Mouse (Mus musculus) ovary, adult 18-20 months (tissue): ENCODE measurements around the gene Nfe2l1.

ENCODE experiments used
- DNase-seq: peaks from one replicate; pipeline ENCODE4 v3.0.0; 2022; ENCODE audit warnings: low spot score, mixed read lengths

The Nfe2l1 gene

DNA sequence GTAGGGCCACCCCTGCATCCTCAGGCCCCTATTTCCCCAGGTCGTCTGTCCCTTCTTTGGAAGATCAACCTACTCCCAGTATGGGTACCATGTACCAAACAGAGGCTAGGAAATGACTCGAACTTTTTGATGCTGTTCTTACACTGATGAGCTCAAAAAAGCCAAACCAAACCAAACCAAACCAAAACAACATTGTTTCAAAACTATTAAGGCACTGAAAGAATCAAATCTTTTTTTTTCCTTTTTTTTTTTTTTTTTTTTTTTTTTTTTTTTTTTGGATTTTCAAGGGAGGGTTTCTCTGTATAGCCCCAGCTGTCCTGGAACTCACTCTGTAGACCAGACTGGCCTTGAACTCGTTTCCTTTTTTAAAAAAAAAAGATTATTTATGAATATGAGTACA lies 13.9 kb upstream of the Nfe2l1 start:
- DNase-seq, result no peak

DNA sequence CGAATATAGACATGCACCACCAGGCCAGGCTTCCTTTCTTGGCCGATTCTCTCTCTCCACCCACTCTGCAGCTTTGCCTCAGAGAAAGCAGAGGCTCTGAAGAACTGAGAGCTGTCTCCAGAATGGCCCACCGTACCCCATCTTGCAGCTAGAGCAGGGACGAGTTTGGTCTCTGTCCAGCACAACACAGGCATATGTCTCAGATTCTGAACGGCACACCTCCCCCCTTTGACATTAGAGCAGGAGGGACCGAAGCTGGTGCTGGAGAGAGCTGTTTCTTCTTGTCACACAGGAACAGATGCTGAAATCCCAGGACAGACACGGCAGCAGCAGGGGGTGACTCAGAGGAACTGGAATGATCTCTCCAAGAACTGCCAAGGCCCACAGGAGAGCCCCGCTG lies 10.5 kb upstream of the Nfe2l1 start:
- no peak for DNase-seq

- no peak for DNase-seq
Observed at GRCm38 (mm10) chr11:96839877-96840276, 10.1 kb upstream of the Nfe2l1 start.

- DNase-seq, result no peak
Observed at GRCm38 (mm10) chr11:96839428-96839827, 9.7 kb upstream of the Nfe2l1 start.

DNA sequence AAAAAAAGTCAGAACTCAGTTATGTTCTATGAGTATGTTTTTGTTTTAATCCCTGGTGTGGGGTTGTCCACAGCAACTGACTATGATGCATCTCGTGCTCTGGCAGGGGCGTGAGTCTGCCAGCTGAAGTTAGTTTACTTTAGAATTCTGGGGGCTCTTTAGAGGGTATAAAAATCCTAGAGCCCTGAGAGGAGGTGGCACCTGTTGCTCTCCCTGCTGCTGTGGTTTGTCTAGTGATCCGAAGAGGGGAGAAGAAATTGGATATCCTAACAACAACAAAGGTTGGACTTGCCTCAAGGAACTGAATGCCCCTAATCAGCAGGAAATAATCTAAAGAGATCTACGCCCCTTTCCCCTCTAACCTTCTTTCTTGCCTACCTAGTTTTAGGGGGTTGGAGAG lies 8.6 kb upstream of the Nfe2l1 start:
- no peak for DNase-seq

DNA sequence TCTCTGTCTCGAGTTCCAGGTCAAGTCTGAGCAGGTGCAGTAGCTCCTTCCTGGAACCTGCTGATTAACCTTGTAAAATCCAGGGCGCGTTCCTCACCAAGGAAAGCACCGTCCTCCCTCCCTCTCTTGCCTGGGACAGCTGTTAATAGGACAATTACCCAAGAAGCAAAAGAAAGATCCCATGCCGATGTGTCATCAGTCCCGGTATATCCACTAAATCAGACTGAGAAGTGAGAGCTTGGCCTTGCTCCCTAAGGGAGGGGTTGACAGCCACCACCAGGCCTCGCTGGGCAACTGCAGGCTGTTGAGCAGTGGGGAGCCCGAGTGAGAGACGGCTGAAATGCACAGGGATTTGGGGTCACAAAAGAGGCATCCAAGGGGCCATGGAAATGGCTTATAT lies 7.5 kb upstream of the Nfe2l1 start:
- DNase-seq, result no peak

DNA sequence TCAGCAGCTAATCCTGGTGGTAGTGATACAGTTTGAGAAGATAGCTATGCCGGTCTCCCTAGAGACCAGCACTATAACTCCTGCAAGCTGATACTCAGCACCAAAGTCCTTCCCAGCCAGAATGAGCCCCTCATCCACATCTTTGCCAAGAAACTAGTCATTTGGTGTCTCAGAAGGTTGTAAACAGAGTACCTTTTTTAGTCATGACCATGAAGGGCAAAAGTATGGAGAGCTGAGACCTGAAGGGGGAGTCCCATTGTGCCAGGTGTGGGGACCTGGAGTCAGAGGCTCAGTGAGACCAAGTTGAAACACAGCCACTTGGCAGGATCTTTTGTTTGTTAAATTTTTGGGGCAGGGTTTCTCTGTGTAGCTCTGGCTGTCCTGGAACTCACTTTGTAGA lies 4.4 kb upstream of the Nfe2l1 start:
- no peak for DNase-seq

- DNase-seq, result no peak
Observed at GRCm38 (mm10) chr11:96832973-96833372, 3.2 kb upstream of the Nfe2l1 start.

- no peak for DNase-seq
Observed at GRCm38 (mm10) chr11:96832541-96832940, 2.8 kb upstream of the Nfe2l1 start.

DNA sequence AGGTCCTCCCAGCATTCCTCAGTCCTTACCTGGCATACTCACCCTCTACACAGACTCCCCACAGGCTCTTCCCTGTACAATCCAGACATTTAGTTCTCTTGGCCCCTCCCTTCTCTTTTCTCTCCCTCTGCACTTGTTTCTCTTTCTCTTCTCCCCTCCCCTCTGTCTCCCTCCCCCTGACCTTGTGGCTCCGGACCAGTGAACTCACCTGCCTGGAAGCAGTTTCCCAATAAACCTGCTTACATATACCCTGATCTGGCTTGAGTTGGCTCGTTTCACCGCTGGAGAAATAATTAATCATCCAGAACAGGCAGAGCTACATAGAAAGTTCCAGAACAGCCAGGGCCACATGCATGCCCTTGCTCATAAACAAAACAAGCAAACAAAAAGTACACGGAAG lies 1.7 kb upstream of the Nfe2l1 start:
- no peak for DNase-seq

GRCm38 (mm10) chr11:96830539-96831216 lies 910 bp upstream of the Nfe2l1 start:
- DNase-seq, result no peak

GRCm38 (mm10) chr11:96829403-96829812 lies 360 bp downstream of the Nfe2l1 start:
- peak; percentile 87 for DNase-seq

- DNase-seq, result no peak
Observed at GRCm38 (mm10) chr11:96828881-96829280, 887 bp downstream of the Nfe2l1 start.

DNA sequence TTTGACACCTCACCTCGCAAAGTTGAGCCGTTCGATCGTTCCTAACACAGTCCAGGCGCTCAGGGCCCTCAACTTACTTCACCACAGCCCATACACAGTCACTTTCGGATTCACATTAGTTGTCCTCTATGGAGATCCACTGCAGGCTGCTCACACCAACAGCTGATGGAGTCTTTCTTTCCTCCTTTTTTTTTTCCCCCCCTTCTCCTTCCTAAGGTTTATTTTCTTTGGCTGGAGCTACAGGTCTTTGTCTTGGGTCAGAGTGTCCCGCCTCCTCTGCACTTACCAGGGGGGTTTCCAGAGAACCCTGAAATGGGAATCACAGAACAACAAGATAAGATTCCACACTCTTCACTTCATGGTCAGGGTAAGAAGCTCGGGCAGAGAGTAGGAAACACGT lies 1.9 kb downstream of the Nfe2l1 start:
- DNase-seq, result no peak

GRCm38 (mm10) chr11:96827062-96827581 lies 2.6 kb downstream of the Nfe2l1 start:
- no peak for DNase-seq

GRCm38 (mm10) chr11:96826481-96826880 lies 3.3 kb downstream of the Nfe2l1 start:
- DNase-seq, result no peak

- DNase-seq, result peak; percentile 84
Observed at GRCm38 (mm10) chr11:96824783-96825495, 4.8 kb downstream of the Nfe2l1 start.

- peak; percentile 89 for DNase-seq
Observed at GRCm38 (mm10) chr11:96823880-96824782, 5.6 kb downstream of the Nfe2l1 start.

DNA sequence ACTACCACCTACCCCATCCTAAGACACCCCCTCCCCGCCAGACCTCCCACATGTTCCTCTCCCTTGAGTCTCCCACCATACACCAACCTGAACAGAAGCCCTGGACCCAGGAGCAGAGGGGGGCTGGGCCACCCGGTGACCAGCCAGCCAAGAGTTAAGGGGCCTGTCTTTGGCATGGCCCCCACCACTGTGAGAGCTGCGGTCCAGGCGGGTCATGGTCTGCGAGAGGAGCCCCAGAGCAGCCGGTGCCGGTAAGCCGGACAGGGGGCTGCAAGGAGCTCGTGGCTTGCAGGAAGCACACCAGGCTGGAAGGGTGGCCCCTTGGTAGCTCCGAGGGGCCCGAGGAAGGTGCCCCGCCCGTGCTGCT lies 6.3 kb downstream of the Nfe2l1 start:
- DNase-seq, result no peak

DNA sequence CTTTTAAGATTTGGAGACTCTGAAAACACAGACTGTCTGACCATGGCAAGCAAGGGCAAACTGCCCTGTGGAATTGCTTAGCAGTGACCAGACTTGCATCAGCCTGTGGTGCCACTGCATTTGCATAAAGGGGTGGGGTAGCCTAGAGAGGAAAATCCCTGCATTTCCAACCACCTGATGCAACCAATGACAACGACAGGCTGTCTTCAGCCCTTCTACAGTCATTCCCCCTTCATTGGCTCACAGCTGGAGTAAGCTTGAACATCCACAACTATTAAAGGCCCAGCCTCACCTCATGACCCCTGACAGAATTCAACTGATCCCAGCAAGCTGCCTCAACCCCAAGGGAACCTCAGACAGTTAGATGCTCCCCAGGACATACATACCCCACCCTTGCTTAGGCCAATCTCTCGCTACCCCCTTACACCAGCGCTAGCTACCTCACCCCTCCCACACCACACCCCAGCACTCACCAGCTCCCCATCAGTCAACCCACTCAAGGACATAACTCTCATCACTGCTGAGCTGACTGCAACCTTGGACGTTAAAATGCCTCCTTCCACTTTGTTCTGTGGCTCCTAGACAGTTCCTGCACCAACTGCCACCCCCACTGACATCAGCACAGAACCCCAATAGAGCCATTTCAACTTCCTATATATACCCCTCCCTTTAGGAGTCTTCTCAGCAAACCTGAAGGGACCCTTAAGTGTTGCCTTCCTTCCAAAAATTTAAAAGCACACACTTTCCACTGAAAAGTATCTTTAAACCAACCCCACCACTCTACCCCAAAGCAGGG lies 6.9 kb downstream of the Nfe2l1 start:
- no peak for DNase-seq

DNA sequence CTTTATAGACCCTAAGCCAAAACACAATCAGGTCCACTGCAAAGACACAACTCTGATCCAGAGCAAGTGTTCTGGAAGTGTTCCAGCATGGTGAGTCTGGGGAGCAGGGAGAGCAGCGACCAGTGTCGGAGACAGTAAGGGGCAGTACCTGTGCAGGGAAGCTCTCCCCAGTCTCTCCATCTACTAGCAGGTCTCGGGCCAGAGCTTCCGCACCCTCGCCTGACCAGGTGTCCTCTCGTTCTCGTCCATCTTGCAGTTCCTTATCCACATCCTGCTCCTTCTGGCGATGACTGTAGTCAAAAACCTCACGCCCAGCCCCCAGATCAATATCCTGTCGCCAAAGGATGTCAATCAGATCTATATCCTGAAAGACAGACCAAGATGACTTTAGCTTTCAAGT lies 7.8 kb downstream of the Nfe2l1 start:
- no peak for DNase-seq
